ENCODE assay signal across 9 mouse cellular contexts in the genomic region with DNA sequence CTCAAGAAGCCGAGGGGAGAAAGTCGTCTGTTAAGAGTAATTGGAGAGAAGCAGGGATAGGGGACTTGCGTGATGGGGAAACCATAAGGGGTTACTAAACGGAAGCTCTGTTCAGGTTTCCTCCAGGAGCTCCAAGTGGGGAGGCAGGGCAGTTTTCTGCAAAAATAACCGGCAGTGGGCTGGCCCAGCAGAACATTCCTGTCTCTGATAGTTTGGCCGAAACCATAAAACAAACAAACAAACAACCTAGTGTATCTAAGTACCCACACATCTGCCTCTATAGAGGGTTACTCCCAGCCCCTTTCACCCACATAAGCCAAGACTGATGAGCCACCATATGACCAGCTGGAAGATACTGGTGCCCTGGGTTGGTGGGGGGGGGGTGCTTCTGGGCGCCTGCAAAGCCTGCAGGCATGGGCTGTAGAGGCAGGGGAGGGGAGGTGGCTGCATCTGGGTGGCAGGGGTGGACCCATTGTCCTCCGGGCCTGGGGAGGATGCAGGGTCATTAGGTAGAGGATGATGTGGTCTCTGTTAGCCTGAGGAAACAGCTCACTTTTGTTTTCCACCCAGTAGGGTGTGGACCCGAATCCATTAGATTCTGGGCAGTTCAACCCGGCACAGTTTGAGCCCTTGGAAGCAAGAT. TPM values are rescaled to one million over a fixed set of nuclear protein-coding genes. Genes with fewer than 3 reads are reported as not detected.
DNase-seq lines count a peak whose midpoint lies in the region; ATAC-seq and TF ChIP-seq lines count a peak whose summit lies in the region.
"Had no signal": no experiment of that assay in that cellular context is flagged by ENCODE, and none has a peak within 500 bp of the region (broad histone marks: within the 10 kb centered on the region; RNA-seq: fewer than 3 reads in every experiment).

No protein-coding gene starts in this region.

- no peaks in the 10 kb centered on the region for H3K36me3 ChIP-seq in kidney, adult 2 months (ENCODE audit: control insufficient read depth, insufficient read depth, low read length)
- H3K36me3 ChIP-seq in forebrain, embryonic 14.5 days (ENCODE audit: control insufficient read depth, insufficient read depth, low read length): peaks cover 5% of the 10 kb centered on the region; the same call in 1 of the 2 replicates
- H3K36me3 ChIP-seq: liver, embryonic 13.5 days had no signal

- 54% methylated on average over 10 of the region's 10 CpGs for WGBS in kidney, adult 2 months
- 17% methylated on average over 10 of the region's 10 CpGs for WGBS in forebrain, embryonic 14.5 days

- H3K4me3 ChIP-seq in kidney, adult 2 months (ENCODE audit: insufficient read depth, low read depth, low read length): no peak overlapping the region
- no peak overlapping the region for H3K4me3 ChIP-seq in bone marrow macrophage, adult 2 months (ENCODE audit: insufficient read depth, low read length)
- no peak overlapping the region for H3K4me3 ChIP-seq in forebrain, embryonic 14.5 days (ENCODE audit: low read depth, low read length)
- H3K4me3 ChIP-seq: liver, embryonic 13.5 days had no signal

- TF ChIP-seq CTCF in kidney, adult 2 months (conservative IDR thresholded peaks at IDR 0.05; ENCODE audit: insufficient read depth, insufficient read length, low read depth, low read length): no peak
- TF ChIP-seq CTCF in bone marrow macrophage, adult 2 months (IDR thresholded peaks at IDR 0.05; ENCODE audit: low read depth, low read length): no peak

- no peak for TF ChIP-seq POLR2A in kidney, adult 2 months (IDR thresholded peaks at IDR 0.05; ENCODE audit: low read depth, low read length)
- no peak for TF ChIP-seq POLR2A in bone marrow macrophage, adult 2 months (IDR thresholded peaks at IDR 0.05; ENCODE audit: borderline replicate concordance, low read depth, low read length)

- no peaks in the 10 kb centered on the region for H3K9me3 ChIP-seq in forebrain, embryonic 14.5 days (replicated peaks; ENCODE audit: control insufficient read depth, low read length)
- H3K9me3 ChIP-seq: liver, embryonic 13.5 days had no signal

- 0 out of 2 replicates have a peak, but pooled peaks cover 4% of the 10 kb centered on the region for H3K4me1 ChIP-seq in kidney, adult 2 months (ENCODE audit: control insufficient read depth, insufficient read depth, low read length)
- peaks cover 78% of the 10 kb centered on the region for H3K4me1 ChIP-seq in bone marrow macrophage, adult 2 months (ENCODE audit: control insufficient read depth, insufficient read depth, low read length)
- peaks cover 16% of the 10 kb centered on the region for H3K4me1 ChIP-seq in forebrain, embryonic 14.5 days (ENCODE audit: control insufficient read depth, insufficient read depth, low read length)

- ATAC-seq in forebrain, embryonic 14.5 days: peak; percentile 34; the same call in 1 of the 2 replicates

- peak overlapping the region; percentile 76 for H3K27ac ChIP-seq in kidney, adult 2 months (ENCODE audit: insufficient read depth, low read depth, low read length)
- H3K27ac ChIP-seq in bone marrow macrophage, adult 2 months (ENCODE audit: insufficient read depth, low read depth, low read length): peak overlapping the region; percentile 99
- H3K27ac ChIP-seq in forebrain, embryonic 14.5 days (ENCODE audit: low read depth, low read length): no peak overlapping the region
- H3K27ac ChIP-seq: liver, embryonic 13.5 days had no signal

- H3K4me2 ChIP-seq in forebrain, embryonic 14.5 days (ENCODE audit: low read length): peak overlapping the region; percentile 30
- H3K4me2 ChIP-seq: liver, embryonic 13.5 days had no signal

- no peak for DNase-seq in kidney, adult 2 months
- DNase-seq in kidney, adult 11 months: no peak
- no peak for DNase-seq in forebrain, embryonic 14.5 days (ENCODE audit: low spot score)
- peak; percentile 52 for DNase-seq in mesoderm, embryonic 11.5 days (ENCODE audit: low read depth, low spot score)
- DNase-seq in layer of hippocampus, adult 18-20 months (ENCODE audit: low spot score in 2 of 2): no peak
- no peak for DNase-seq in lung, adult 18-20 months
- DNase-seq in left cerebral cortex, postnatal 10 days (ENCODE audit: extremely low spot score in 1 of 2, low spot score in 2 of 2): no peak
- DNase-seq: liver, embryonic 13.5 days had no signal

- H3K27me3 ChIP-seq in kidney, adult 2 months (replicated peaks; ENCODE audit: control insufficient read depth, insufficient read depth, low read length): no peaks in the 10 kb centered on the region
- no peaks in the 10 kb centered on the region for H3K27me3 ChIP-seq in forebrain, embryonic 14.5 days (replicated peaks; ENCODE audit: control insufficient read depth, insufficient read depth, low read length)

- no peak overlapping the region for H3K9ac ChIP-seq in forebrain, embryonic 14.5 days (ENCODE audit: low read length)
- H3K9ac ChIP-seq: liver, embryonic 13.5 days had no signal

- intact Hi-C loops in left cerebral cortex, postnatal 10 days (cut with DNase I): loop anchor here (5.0 kb wide), 1 partner anchor 1420 kb away; no protein-coding TSS in a partner anchor

RNA-seq across cellular contexts. Expression of a gene that starts 13.9 kb away (rescaled TPM):
- 16.2 and 17.1 TPM in 2 replicates for polyA plus RNA-seq in kidney, adult 2 months (2012; rRNA removed)
- polyA plus RNA-seq in bone marrow macrophage, adult 2 months (2012; ENCODE audit: insufficient read depth, insufficient read length, missing spikeins): 86.4 and 97.2 TPM in 2 replicates
- 16.3 and 23.8 TPM in 2 replicates for polyA plus RNA-seq in forebrain, embryonic 14.5 days (2014; fragmentation: Nextera tagmentation; extraction: Ambion mirVana)
- total RNA-seq in layer of hippocampus, adult 18-20 months (2021): 10 to 100 TPM; 54.1 to 56.3 TPM
- 10 to 100 TPM; 37.1 to 39.5 TPM for total RNA-seq in left cerebral cortex, postnatal 10 days (2021)
